Mouse (Mus musculus) gastrocnemius, postnatal 36 days (tissue): Measurements from ENCODE around the gene Cenps. TPM values are rescaled to one million over a fixed set of nuclear protein-coding genes. Genes with fewer than 3 reads are reported as not detected.

Source experiments
- total RNA-seq, 2 experiments: library from RNA; stranded (reverse); gene quantifications; 2 replicates each; pipeline ENCODE4 v1.2.3; 2021

Gene Cenps
- total RNA-seq, 2 experiments from 2014 or later: 5.0 to 6.1 TPM

Other genes starting within 250 kb of the Cenps start
- 10 to 100 TPM; 18.6 to 20.2 TPM for gene Pex14, start 37.8 kb downstream of the Cenps start, total RNA-seq
- gene Dffa, start 33.5 kb downstream of the Cenps start, total RNA-seq: 10 to 100 TPM; 57.5 to 65.1 TPM
- not detected for gene Cort, start 10.9 kb downstream of the Cenps start, total RNA-seq
- 10 to 100 TPM; 14.6 to 14.8 TPM for gene Pgd, start 29.1 kb upstream of the Cenps start, total RNA-seq
- 100 to 1,000 TPM; 259 to 283 TPM for gene Kif1b, start 170.1 kb upstream of the Cenps start, total RNA-seq